Mouse (Mus musculus): Measurements from ENCODE around the gene Dhrs4. TPM values are rescaled to one million over a fixed set of nuclear protein-coding genes. Genes with fewer than 3 reads are reported as not detected.

Gene Dhrs4
- polyA plus RNA-seq, 1 experiment from 2014 or later = 49.6 TPM

Other genes starting within 250 kb of the Dhrs4 start
- gene Carmil3, start 11.9 kb downstream of the Dhrs4 start, polyA plus RNA-seq (2015; fragmentation: Nextera tagmentation; extraction: Ambion mirVana) = 30.2 and 33.4 TPM in 2 replicates
- 9.1 and 10.3 TPM in 2 replicates for gene Cpne6, start 31.7 kb downstream of the Dhrs4 start, polyA plus RNA-seq (2015; fragmentation: Nextera tagmentation; extraction: Ambion mirVana)
- 0.09 and 0.11 TPM in 2 replicates for gene Nrl, start 46.2 kb downstream of the Dhrs4 start, polyA plus RNA-seq (2015; fragmentation: Nextera tagmentation; extraction: Ambion mirVana)
- 18.2 and 25.1 TPM in 2 replicates for gene Pck2, start 61.5 kb downstream of the Dhrs4 start, polyA plus RNA-seq (2015; fragmentation: Nextera tagmentation; extraction: Ambion mirVana)
- 121 and 132 TPM in 2 replicates for gene Dcaf11, start 81.2 kb downstream of the Dhrs4 start, polyA plus RNA-seq (2015; fragmentation: Nextera tagmentation; extraction: Ambion mirVana)
- gene A730061H03Rik, start 81.6 kb downstream of the Dhrs4 start, polyA plus RNA-seq (2015; fragmentation: Nextera tagmentation; extraction: Ambion mirVana) = 0.49 and 0.60 TPM in 2 replicates
- not detected in 2 replicates for gene Fitm1, start 96.9 kb downstream of the Dhrs4 start, polyA plus RNA-seq (2015; fragmentation: Nextera tagmentation; extraction: Ambion mirVana)
- 187 and 189 TPM in 2 replicates for gene Psme1, start 99.4 kb downstream of the Dhrs4 start, polyA plus RNA-seq (2015; fragmentation: Nextera tagmentation; extraction: Ambion mirVana)
- 15.0 and 16.0 TPM in 2 replicates for gene Emc9, start 106.5 kb downstream of the Dhrs4 start, polyA plus RNA-seq (2015; fragmentation: Nextera tagmentation; extraction: Ambion mirVana)
- gene Psme2, start 112.4 kb downstream of the Dhrs4 start, polyA plus RNA-seq (2015; fragmentation: Nextera tagmentation; extraction: Ambion mirVana) = 187 and 211 TPM in 2 replicates
- gene Rnf31, start 113.0 kb downstream of the Dhrs4 start, polyA plus RNA-seq (2015; fragmentation: Nextera tagmentation; extraction: Ambion mirVana) = 17.7 TPM in 2 replicates
- 7.2 and 8.1 TPM in 2 replicates for gene Irf9, start 124.8 kb downstream of the Dhrs4 start, polyA plus RNA-seq (2015; fragmentation: Nextera tagmentation; extraction: Ambion mirVana)
- 11.3 and 11.5 TPM in 2 replicates for gene Rec8, start 139.3 kb downstream of the Dhrs4 start, polyA plus RNA-seq (2015; fragmentation: Nextera tagmentation; extraction: Ambion mirVana)
- gene Ipo4, start 157.2 kb downstream of the Dhrs4 start, polyA plus RNA-seq (2015; fragmentation: Nextera tagmentation; extraction: Ambion mirVana) = 82.0 and 82.1 TPM in 2 replicates
- gene Gm49378, start 159.1 kb downstream of the Dhrs4 start, polyA plus RNA-seq (2015; fragmentation: Nextera tagmentation; extraction: Ambion mirVana) = 1.4 and 2.0 TPM in 2 replicates
- gene Tm9sf1, start 165.0 kb downstream of the Dhrs4 start, polyA plus RNA-seq (2015; fragmentation: Nextera tagmentation; extraction: Ambion mirVana) = 61.7 and 67.2 TPM in 2 replicates
- 0.38 and 0.53 TPM in 2 replicates for gene Tssk4, start 171.4 kb downstream of the Dhrs4 start, polyA plus RNA-seq (2015; fragmentation: Nextera tagmentation; extraction: Ambion mirVana)
- gene Mdp1, start 181.8 kb downstream of the Dhrs4 start, polyA plus RNA-seq (2015; fragmentation: Nextera tagmentation; extraction: Ambion mirVana) = 66.0 and 68.5 TPM in 2 replicates
- 56.7 and 62.2 TPM in 2 replicates for gene Gmpr2, start 193.2 kb downstream of the Dhrs4 start, polyA plus RNA-seq (2015; fragmentation: Nextera tagmentation; extraction: Ambion mirVana)
- gene Nedd8, start 193.4 kb downstream of the Dhrs4 start, polyA plus RNA-seq (2015; fragmentation: Nextera tagmentation; extraction: Ambion mirVana) = 563 and 611 TPM in 2 replicates
- 32.9 and 36.2 TPM in 2 replicates for gene Tinf2, start 203.1 kb downstream of the Dhrs4 start, polyA plus RNA-seq (2015; fragmentation: Nextera tagmentation; extraction: Ambion mirVana)
- gene Tgm1, start 235.2 kb downstream of the Dhrs4 start, polyA plus RNA-seq (2015; fragmentation: Nextera tagmentation; extraction: Ambion mirVana) = 0.09 and 0.20 TPM in 2 replicates
- 49.9 and 51.4 TPM in 2 replicates for gene Rabggta, start 243.5 kb downstream of the Dhrs4 start, polyA plus RNA-seq (2015; fragmentation: Nextera tagmentation; extraction: Ambion mirVana)